Mouse (Mus musculus) urinary bladder, postnatal 25 days (tissue): ENCODE results near the gene Rtn1.

ENCODE experiments used
- DNase-seq: peaks from one replicate; pipeline ENCODE4 v3.0.0; 2022; ENCODE audit warnings: low spot score

The Rtn1 gene

DNA sequence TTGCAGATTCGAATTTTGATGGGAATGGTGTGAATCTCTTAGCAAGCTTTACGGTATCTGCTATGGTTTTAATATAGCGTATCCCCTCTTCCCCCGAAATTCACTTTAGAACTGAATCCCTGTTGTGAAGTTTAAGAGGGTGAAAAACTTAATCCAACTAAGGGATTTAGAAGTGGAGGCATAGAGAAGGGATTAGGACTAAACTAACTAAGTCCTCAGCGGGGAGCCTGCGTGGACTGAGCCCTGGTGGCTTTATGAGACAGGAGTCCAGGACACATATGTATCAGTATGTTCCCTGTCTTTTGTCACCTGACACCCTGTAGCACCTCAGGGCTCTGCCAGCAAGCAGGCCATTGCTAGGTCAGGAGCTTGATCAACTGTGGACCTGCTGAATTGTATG, 181.1 kb downstream of the Rtn1 start:
- no peak for DNase-seq

DNA sequence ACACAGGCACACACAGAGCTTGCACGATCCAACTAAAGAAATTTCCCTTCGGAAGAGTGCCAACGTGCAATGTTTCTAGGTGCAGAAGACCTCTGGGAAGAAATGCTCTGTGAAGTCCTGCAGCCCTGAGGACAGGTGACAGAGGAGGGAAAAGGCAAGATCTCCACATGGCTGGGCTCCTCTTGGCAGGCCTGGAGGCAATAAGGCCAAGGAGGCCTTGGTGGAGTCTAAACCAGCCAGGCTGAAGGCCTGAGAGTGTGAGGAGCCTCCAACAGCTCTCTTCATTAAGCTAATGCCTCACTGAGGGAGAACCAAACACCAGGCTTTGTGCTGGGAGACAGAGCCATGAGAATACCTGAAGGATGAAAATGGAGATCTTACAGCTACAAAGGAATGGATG, 183.5 kb downstream of the Rtn1 start:
- no peak for DNase-seq

- DNase-seq = no peak
These were observed 185.2 kb downstream of the Rtn1 start for GRCm38 (mm10) chr12:72223557-72224102.

DNA sequence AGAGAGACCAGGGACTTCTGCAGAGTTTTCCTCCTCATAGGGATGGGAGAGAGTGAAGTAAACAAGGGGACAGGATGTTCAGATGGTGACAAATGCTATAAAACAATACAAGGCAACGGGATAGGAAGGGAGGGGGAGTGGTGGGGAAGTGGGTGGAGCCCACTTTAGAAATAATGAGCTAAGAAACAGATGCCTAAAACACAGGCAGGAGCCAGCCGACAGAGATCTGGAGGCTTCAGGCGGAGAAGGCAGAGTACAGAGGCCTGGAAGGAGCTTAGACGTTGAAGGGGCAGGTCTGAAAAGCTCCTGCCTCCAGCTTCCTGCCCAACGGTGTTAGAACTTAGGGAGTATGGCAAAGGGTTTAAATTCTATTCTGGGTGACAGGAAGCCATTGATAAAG, 195.3 kb downstream of the Rtn1 start:
- DNase-seq = no peak

GRCm38 (mm10) chr12:72200828-72201227, 208.0 kb downstream of the Rtn1 start:
- DNase-seq = no peak

DNA sequence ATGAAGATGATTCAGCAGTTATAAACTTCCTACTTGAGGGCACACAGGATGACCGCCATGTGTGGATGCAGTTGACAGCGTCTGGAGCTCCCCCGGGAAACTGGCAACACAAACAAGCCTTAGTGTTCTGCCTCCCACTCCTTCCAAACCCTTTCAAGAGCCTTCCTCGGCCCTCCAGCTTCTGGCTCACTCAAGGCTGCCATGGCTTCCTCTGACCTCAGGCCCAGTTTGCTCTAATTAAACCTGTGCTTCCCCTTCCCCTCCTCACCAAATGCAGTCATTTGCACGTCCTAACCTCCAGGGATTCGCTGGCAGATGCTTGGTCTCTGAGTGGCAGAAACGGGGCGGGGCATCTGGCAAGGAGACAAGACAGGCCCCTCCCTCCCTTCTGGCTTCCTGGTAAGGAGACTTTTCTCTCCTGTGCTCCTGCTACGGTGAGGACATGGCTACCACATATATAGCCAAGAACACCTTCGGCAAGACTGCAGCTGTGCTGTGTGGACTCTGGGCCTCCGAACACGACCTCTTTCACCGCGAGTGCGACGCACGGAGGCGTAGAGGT, 210.8 kb downstream of the Rtn1 start:
- no peak for DNase-seq

GRCm38 (mm10) chr12:72197434-72197833, 211.4 kb downstream of the Rtn1 start:
- DNase-seq = no peak

- no peak for DNase-seq
These were observed 223.9 kb downstream of the Rtn1 start, which contains the start of gene Ccdc175 for GRCm38 (mm10) chr12:72184929-72185328. Gene Ccdc175 (minus strand): TSS chr12:72185029.

- no peak for DNase-seq
These were observed 229.3 kb downstream of the Rtn1 start for GRCm38 (mm10) chr12:72179561-72179960.

- no peak for DNase-seq
These were observed 230.5 kb downstream of the Rtn1 start for GRCm38 (mm10) chr12:72178322-72178721.
